Mouse (Mus musculus): ENCODE measurements around the gene Nceh1.
"Not testable (repeated sequence)": the region's sequence is repeated elsewhere in the genome, so short reads cannot be mapped to it uniquely, and the experiment has no call there.

Gene Nceh1

DNA sequence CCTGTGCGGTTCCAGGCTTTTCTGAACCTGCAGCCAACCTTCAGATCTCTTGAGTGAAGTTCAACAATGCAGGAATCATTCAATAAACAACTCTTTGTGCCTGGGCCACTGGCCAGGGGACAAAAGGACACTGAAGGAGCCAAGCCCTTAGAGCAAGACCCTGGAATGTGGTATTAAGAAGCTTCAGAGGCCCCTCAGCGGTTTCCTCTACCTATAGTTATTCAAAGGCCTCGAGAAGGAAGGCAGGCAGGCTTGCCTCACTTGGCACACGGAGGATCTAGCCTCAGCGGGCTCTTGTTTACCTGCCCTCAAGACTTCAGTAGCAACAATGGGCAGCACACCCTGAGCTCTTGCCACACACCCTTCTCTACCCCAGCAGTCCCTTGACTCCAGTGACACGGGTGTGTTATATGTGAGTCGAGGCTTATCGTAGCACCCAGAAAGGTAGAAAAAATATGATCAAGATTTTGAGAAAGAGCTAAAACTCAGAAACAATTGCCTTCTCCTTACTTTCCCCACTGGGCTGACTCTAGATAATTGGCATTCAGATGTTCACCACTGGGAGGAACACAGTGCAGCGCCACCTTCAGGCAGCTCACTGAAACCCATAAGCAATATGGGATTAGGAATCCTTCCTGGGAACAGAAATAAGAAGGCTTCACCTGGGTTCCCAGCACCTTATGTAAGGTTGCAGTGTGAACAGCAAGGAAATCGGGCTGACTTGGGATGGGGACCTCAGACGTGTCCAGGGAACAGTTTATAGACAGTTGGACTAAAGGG lies 46.0 kb downstream of the Nceh1 start:
- DNase-seq (ENCODE audit: low spot score in 2 of 2): no peak

DNA sequence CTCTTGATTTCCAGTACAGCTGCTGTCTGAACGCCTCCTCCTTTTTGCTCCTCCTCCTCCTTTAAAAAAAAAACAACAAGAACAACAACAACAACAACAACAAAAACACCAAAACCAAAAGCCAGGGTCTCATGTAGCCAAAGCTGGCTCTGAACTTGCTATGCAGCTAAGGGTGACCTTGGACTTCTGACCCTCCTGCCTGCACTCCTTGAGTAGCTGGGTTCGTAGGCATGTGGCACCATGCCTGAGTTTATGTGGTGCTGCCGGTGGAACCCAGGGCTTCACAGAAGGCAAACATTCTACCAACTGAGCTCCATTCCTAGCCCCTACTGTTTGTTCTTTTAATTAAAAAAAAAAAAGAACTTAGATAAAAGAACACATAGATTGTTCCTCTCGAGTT lies 50.6 kb downstream of the Nceh1 start:
- DNase-seq (ENCODE audit: low spot score in 2 of 2): no peak

DNA sequence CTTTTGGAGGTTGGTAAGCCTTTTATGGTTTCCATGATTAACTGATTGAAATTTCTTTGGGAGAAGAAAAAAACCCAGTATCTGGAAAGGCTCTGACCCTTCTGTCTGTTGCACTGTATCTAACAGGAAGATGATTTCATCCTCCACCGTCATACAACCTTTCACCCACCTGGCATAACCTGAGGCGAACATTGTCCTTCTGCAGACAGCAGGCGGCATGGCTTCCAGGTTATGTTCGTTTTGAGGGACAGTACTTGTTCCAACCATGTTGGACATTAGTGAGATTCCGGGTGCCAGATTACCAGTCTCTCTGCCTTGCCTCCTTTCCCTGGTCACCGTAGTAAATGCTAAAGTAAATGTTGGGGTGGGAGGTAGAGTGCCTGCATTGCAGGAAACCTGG lies 51.1 kb downstream of the Nceh1 start:
- DNase-seq (ENCODE audit: low spot score in 2 of 2): no peak

- no peak for DNase-seq (ENCODE audit: low spot score in 2 of 2)
Observed at GRCm38 (mm10) chr3:27234976-27235375, 52.2 kb downstream of the Nceh1 start.

GRCm38 (mm10) chr3:27237226-27237625 lies 54.5 kb downstream of the Nceh1 start:
- DNase-seq (ENCODE audit: low spot score in 2 of 2): no peak

DNA sequence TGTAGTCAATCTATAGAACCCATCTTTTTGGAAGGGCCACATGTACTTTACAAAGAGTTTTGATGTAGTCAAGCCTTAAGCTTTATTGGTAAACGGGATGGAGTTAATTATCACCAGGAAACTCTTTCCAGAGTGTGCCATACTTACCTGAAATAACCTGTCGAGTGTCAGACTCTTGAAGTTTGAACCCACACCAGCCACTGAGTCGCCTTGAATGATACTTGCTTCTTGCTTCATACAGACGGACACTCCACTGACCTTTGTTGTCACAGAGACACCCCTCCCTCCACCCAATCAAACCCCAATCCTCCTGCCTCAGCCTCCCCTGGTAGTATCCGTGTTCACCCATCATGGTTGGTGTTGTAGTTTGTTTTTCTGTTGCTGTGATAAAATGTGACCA lies 55.8 kb downstream of the Nceh1 start:
- DNase-seq (ENCODE audit: low spot score in 2 of 2): no peak

GRCm38 (mm10) chr3:27239568-27239967 lies 56.8 kb downstream of the Nceh1 start:
- no peak for DNase-seq (ENCODE audit: low spot score in 2 of 2)

- no peak for DNase-seq (ENCODE audit: low spot score in 2 of 2)
Observed at GRCm38 (mm10) chr3:27241864-27242263, 59.1 kb downstream of the Nceh1 start.

DNA sequence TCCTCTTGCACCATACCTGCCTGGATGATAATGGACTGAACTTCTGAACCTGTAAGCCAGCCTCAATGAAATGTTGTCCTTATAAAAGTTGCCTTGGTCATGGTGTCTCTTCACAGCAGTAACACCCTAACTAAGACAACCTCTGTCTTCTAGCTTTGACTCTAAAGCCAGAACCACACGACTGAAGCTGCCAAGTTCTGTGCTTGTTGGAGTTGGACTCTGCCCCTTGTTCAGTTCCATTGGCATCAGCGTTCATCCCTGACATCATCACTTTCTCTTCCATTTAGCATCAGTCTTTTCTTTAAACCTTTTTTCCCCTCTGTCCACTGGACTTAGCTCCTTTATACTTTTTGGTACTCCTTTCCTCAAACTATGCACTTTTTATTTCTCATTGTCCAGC lies 63.4 kb downstream of the Nceh1 start:
- no peak for DNase-seq (ENCODE audit: low spot score in 2 of 2)

- DNase-seq (ENCODE audit: low spot score in 2 of 2): no peak
Observed at GRCm38 (mm10) chr3:27247785-27248184, 65.0 kb downstream of the Nceh1 start.

DNA sequence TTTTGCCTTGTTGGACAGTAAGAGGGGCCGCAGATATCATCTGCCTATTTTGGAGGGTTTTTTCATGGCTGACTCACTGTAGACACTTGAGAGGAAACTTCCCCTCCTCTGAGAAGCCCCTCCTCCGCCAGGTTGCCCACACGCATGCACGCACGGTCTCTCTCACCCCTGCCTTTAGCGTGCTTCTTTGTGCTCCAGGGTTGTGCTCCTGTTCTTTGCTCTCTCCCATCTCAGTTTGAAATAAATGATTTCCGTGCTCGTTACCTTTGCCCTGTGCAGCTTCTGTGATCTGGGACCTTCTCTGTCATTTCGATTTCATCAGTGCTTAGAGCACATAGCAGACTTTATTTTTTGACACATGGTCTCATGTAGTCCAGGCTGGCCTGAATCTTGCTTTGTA lies 66.3 kb downstream of the Nceh1 start:
- DNase-seq (ENCODE audit: low spot score in 2 of 2): no peak

- DNase-seq (ENCODE audit: low spot score in 2 of 2): no peak
Observed at GRCm38 (mm10) chr3:27250936-27251335, 68.2 kb downstream of the Nceh1 start.

GRCm38 (mm10) chr3:27258461-27258860 lies 75.7 kb downstream of the Nceh1 start:
- DNase-seq (ENCODE audit: low spot score in 2 of 2): no peak

GRCm38 (mm10) chr3:27260393-27260792 lies 77.6 kb downstream of the Nceh1 start:
- DNase-seq (ENCODE audit: low spot score in 2 of 2): no peak

DNA sequence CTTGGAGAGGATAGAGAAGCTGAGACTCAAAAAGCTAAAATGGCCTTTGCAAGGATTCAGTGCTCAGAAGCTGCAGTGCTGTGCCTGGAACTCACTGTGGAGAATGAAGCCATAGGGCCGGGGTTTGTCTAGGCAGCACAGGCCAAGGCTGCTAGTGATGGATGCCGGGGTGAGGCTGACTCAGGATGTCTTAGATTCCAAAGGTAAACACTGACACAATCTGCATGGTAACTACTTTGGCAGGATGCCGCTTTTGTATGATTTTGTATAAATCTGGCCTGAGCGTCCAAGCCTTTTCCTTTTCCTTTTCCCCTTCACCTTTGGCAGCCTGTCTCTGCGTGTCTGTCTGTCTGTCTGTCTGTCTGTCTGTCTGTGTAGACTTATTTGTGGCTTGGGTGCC lies 84.6 kb downstream of the Nceh1 start:
- DNase-seq (ENCODE audit: low spot score in 2 of 2): no peak

DNA sequence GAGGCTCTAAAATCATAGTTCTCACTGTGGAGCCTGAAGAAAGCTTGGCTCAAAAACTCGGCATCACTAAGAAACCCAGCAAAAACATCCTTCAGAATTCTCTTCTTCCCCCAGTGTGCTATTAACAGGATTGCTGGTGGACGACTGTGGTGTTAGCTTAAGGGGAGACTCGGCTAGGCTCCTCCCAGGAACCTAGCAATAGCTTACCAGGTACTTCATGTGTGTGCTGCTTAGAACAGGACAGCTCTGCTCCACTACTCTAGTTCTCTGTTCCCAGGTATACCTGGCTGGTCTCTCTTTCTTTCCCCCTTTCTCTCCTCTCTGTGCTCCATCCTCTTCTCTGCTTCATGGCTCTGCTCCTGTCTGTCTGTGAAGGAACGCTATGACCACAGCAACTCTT lies 85.1 kb downstream of the Nceh1 start:
- no peak for DNase-seq (ENCODE audit: low spot score in 2 of 2)

DNA sequence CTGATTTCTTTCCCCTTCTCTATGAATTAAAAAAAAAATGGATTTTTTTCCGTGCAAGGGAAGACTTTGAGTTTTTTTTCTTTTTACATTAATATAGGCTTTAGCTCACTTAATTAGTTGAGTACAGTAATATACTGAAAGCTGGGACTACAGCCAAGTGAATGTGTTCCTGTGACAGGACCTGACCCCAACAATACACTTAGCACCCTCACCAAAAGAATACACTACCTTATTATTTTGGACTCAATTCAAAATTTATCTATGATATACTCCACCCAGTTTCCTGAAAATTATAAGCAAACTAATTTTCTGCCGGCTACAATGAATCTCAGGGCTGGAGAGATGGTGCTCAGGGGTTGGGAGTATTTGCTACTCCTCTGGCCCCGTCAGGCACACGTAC lies 86.4 kb downstream of the Nceh1 start:
- no peak for DNase-seq (ENCODE audit: low spot score in 2 of 2)

- no peak for DNase-seq (ENCODE audit: low spot score in 2 of 2)
Observed at GRCm38 (mm10) chr3:27270160-27270962, 87.6 kb downstream of the Nceh1 start.

- no peak for DNase-seq (ENCODE audit: low spot score in 2 of 2)
Observed at GRCm38 (mm10) chr3:27272926-27273745, 90.4 kb downstream of the Nceh1 start.

DNA sequence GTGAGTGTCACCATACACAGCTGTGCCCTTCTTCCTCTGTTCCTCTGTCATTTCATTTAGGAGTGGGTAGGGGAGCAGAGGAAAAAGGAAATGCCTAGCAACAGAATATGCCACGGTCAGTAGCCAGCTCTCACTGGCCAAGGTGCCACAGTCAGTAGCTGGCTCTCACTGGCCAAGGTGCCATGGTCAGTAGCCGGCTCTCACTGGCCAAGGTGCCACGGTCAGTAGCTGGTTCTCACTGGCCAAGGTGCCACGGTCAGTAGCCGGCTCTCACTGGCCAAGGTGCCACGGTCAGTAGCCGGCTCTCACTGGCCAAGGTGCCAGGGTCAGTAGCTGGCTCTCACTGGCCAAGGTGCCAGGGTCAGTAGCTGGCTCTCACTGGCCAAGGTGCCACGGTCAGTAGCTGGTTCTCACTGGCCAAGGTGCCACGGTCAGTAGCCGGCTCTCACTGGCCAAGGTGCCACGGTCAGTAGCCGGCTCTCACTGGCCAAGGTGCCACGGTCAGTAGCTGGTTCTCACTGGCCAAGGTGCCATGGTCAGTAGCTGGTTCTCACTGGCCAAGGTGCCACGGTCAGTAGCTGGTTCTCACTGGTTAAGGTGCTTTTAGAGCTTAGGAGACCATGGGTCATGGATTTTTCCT lies 96.6 kb downstream of the Nceh1 start:
- not testable (repeated sequence) for DNase-seq (ENCODE audit: low spot score in 2 of 2)

GRCm38 (mm10) chr3:27280280-27280749 lies 97.5 kb downstream of the Nceh1 start:
- DNase-seq (ENCODE audit: low spot score in 2 of 2): no peak

All from frontal cortex, postnatal 25 days (tissue).